Mouse (Mus musculus): ENCODE results near the gene Grip1. TPM values are rescaled to one million over a fixed set of nuclear protein-coding genes. Genes with fewer than 3 reads are reported as not detected.

The Grip1 gene
- polyA plus RNA-seq (2015; fragmentation: Nextera tagmentation; extraction: Ambion mirVana), result 19.8 and 20.2 TPM in 2 replicates

- H3K36me3 ChIP-seq, result no peaks in the 10 kb centered on the region
- no peaks in the 10 kb centered on the region for H3K9me3 ChIP-seq
- ATAC-seq (ENCODE audit: low read depth), result peak; percentile 94
- peak within 1 kb of the TSS; percentile 89 for H3K27ac ChIP-seq (replicated peaks)
- H3K9ac ChIP-seq, result peak within 1 kb of the TSS; percentile 86
- no peaks in the 10 kb centered on the region for H3K27me3 ChIP-seq
- peak within 1 kb of the TSS; percentile 84 for H3K4me3 ChIP-seq
- H3K4me2 ChIP-seq, result peak within 1 kb of the TSS; percentile 97
- WGBS, result under 1% methylated on average over 20 of the region's 84 CpGs
- H3K4me1 ChIP-seq (replicated peaks), result peaks cover 29% of the 10 kb centered on the region
Measured at GRCm38 (mm10) chr10:119453431-119454105, at the start of gene Grip1. TSS of gene Grip1 (plus strand) at chr10:119453830.

GRCm38 (mm10) chr10:119405103-119405502 lies 48.5 kb upstream of the Grip1 start:
- 95% methylated on average over 9 of the region's 9 CpGs for WGBS
- Histone ChIP-seq H3K27ac (replicated peaks) (no peak overlapping the region), H3K9ac (no peak overlapping the region), H3K4me2 (no peak overlapping the region), H3K27me3 (no peaks in the 10 kb centered on the region), H3K4me1 (replicated peaks) (peaks cover 12% of the 10 kb centered on the region), H3K4me3 (no peak overlapping the region), H3K9me3 (no peaks in the 10 kb centered on the region), H3K36me3 (no peaks in the 10 kb centered on the region)
- ATAC-seq (ENCODE audit: low read depth), result no peak

GRCm38 (mm10) chr10:119405612-119406011 lies 48.0 kb upstream of the Grip1 start:
- peaks cover 12% of the 10 kb centered on the region for H3K4me1 ChIP-seq (replicated peaks)
- H3K9ac ChIP-seq, result no peak overlapping the region
- no peaks in the 10 kb centered on the region for H3K36me3 ChIP-seq
- H3K27ac ChIP-seq (replicated peaks), result no peak overlapping the region
- H3K4me2 ChIP-seq, result no peak overlapping the region
- no peaks in the 10 kb centered on the region for H3K9me3 ChIP-seq
- H3K27me3 ChIP-seq, result no peaks in the 10 kb centered on the region
- 89% methylated on average over 1 of the region's 1 CpGs for WGBS
- ATAC-seq (ENCODE audit: low read depth), result no peak
- no peak overlapping the region for H3K4me3 ChIP-seq

GRCm38 (mm10) chr10:119408327-119408726 lies 45.3 kb upstream of the Grip1 start:
- Histone ChIP-seq H3K4me1 (replicated peaks) (peaks cover 12% of the 10 kb centered on the region), H3K4me3 (no peak overlapping the region), H3K4me2 (no peak overlapping the region), H3K27me3 (no peaks in the 10 kb centered on the region), H3K36me3 (no peaks in the 10 kb centered on the region), H3K27ac (replicated peaks) (no peak overlapping the region), H3K9me3 (no peaks in the 10 kb centered on the region), H3K9ac (no peak overlapping the region)
- 22% methylated on average over 6 of the region's 6 CpGs for WGBS
- ATAC-seq (ENCODE audit: low read depth), result no peak

- Histone ChIP-seq H3K4me3 (no peak overlapping the region), H3K9me3 (no peaks in the 10 kb centered on the region), H3K9ac (no peak overlapping the region), H3K27ac (replicated peaks) (no peak overlapping the region), H3K36me3 (no peaks in the 10 kb centered on the region), H3K27me3 (no peaks in the 10 kb centered on the region), H3K4me1 (replicated peaks) (peaks cover 5% of the 10 kb centered on the region), H3K4me2 (no peak overlapping the region)
- WGBS, result 95% methylated on average over 11 of the region's 11 CpGs
- no peak for ATAC-seq (ENCODE audit: low read depth)
Measured at GRCm38 (mm10) chr10:119413238-119413637, 40.4 kb upstream of the Grip1 start.

- Histone ChIP-seq H3K9me3 (no peaks in the 10 kb centered on the region), H3K4me1 (replicated peaks) (no peaks in the 10 kb centered on the region), H3K4me2 (no peak overlapping the region), H3K36me3 (no peaks in the 10 kb centered on the region), H3K27ac (replicated peaks) (no peak overlapping the region), H3K27me3 (no peaks in the 10 kb centered on the region), H3K4me3 (no peak overlapping the region), H3K9ac (no peak overlapping the region)
- no peak for ATAC-seq (ENCODE audit: low read depth)
- WGBS, result 59% methylated on average over 4 of the region's 4 CpGs
Measured at GRCm38 (mm10) chr10:119415106-119415505, 38.5 kb upstream of the Grip1 start.

- no peak for ATAC-seq (ENCODE audit: low read depth)
- Histone ChIP-seq H3K9me3 (no peaks in the 10 kb centered on the region), H3K27me3 (no peaks in the 10 kb centered on the region), H3K9ac (no peak overlapping the region), H3K4me3 (no peak overlapping the region), H3K27ac (replicated peaks) (no peak overlapping the region), H3K4me1 (replicated peaks) (no peaks in the 10 kb centered on the region), H3K36me3 (no peaks in the 10 kb centered on the region), H3K4me2 (no peak overlapping the region)
- WGBS, result 81% methylated on average over 6 of the region's 6 CpGs
Measured at GRCm38 (mm10) chr10:119421418-119421817, 32.2 kb upstream of the Grip1 start.

- 81% methylated on average over 11 of the region's 11 CpGs for WGBS
- Histone ChIP-seq H3K4me2 (no peak overlapping the region), H3K9me3 (no peaks in the 10 kb centered on the region), H3K4me3 (no peak overlapping the region), H3K27ac (replicated peaks) (no peak overlapping the region), H3K36me3 (no peaks in the 10 kb centered on the region), H3K9ac (no peak overlapping the region), H3K27me3 (no peaks in the 10 kb centered on the region), H3K4me1 (replicated peaks) (no peaks in the 10 kb centered on the region)
- ATAC-seq (ENCODE audit: low read depth), result no peak
Measured at GRCm38 (mm10) chr10:119423821-119424534, 29.7 kb upstream of the Grip1 start.

GRCm38 (mm10) chr10:119427653-119428052 lies 26.0 kb upstream of the Grip1 start:
- Histone ChIP-seq H3K4me1 (replicated peaks) (no peaks in the 10 kb centered on the region), H3K27me3 (no peaks in the 10 kb centered on the region), H3K4me3 (no peak overlapping the region), H3K4me2 (no peak overlapping the region), H3K36me3 (no peaks in the 10 kb centered on the region), H3K9ac (no peak overlapping the region), H3K9me3 (no peaks in the 10 kb centered on the region), H3K27ac (replicated peaks) (no peak overlapping the region)
- WGBS, result 93% methylated on average over 7 of the region's 7 CpGs
- no peak for ATAC-seq (ENCODE audit: low read depth)

- WGBS, result 67% methylated on average over 7 of the region's 7 CpGs
- no peaks in the 10 kb centered on the region for H3K4me1 ChIP-seq (replicated peaks)
- H3K27me3 ChIP-seq, result no peaks in the 10 kb centered on the region
- no peak overlapping the region for H3K27ac ChIP-seq (replicated peaks)
- H3K36me3 ChIP-seq, result no peaks in the 10 kb centered on the region
- H3K4me2 ChIP-seq, result no peak overlapping the region
- no peaks in the 10 kb centered on the region for H3K9me3 ChIP-seq
- ATAC-seq (ENCODE audit: low read depth), result no peak
- H3K4me3 ChIP-seq, result no peak overlapping the region
- H3K9ac ChIP-seq, result no peak overlapping the region
Measured at GRCm38 (mm10) chr10:119428106-119428505, 25.5 kb upstream of the Grip1 start.

GRCm38 (mm10) chr10:119430240-119430639 lies 23.4 kb upstream of the Grip1 start:
- H3K4me2 ChIP-seq, result no peak overlapping the region
- no peaks in the 10 kb centered on the region for H3K9me3 ChIP-seq
- H3K4me3 ChIP-seq, result no peak overlapping the region
- whole genome bisulfite sequencing, result 84% methylated on average over 7 of the region's 7 CpGs
- H3K9ac ChIP-seq, result no peak overlapping the region
- no peaks in the 10 kb centered on the region for H3K36me3 ChIP-seq
- H3K27me3 ChIP-seq, result no peaks in the 10 kb centered on the region
- H3K4me1 ChIP-seq (replicated peaks), result no peaks in the 10 kb centered on the region
- H3K27ac ChIP-seq (replicated peaks), result no peak overlapping the region
- no peak for ATAC-seq (ENCODE audit: low read depth)

- ATAC-seq (ENCODE audit: low read depth), result no peak
- Histone ChIP-seq H3K4me3 (no peak overlapping the region), H3K4me1 (replicated peaks) (no peaks in the 10 kb centered on the region), H3K9me3 (no peaks in the 10 kb centered on the region), H3K27ac (replicated peaks) (no peak overlapping the region), H3K36me3 (no peaks in the 10 kb centered on the region), H3K27me3 (no peaks in the 10 kb centered on the region), H3K9ac (no peak overlapping the region), H3K4me2 (no peak overlapping the region)
- 57% methylated on average over 6 of the region's 6 CpGs for WGBS
Measured at GRCm38 (mm10) chr10:119431801-119432200, 21.8 kb upstream of the Grip1 start.
